Mouse (Mus musculus): Measurements from ENCODE around the gene Hsd3b7.

GRCm38 (mm10) chr7:127772557-127772956 is 27.8 kb upstream of the Hsd3b7 start:
- TF ChIP-seq CTCF (IDR thresholded peaks at IDR 0.05; ENCODE audit: extremely low read depth, insufficient read depth, low read length): no peak
- TF ChIP-seq POLR2A (IDR thresholded peaks at IDR 0.05; ENCODE audit: extremely low read depth, insufficient read depth, low read length): no peak

Data from cortical plate, adult 2 months (tissue).